Mouse (Mus musculus) left cerebral cortex, postnatal 4 days (tissue): ENCODE measurements at regions not wholly inside any gene's neighbourhood (a gene's known extent, or its start where the extent isn't known, plus 50 kb on each side); places are given as distances from the start of the nearest gene placed in this dataset.
A peak's percentile ranks its signal among the peaks of the same experiment; 100 is the strongest.

ENCODE experiments used
- DNase-seq: peaks from one replicate; pipeline ENCODE4 v3.0.0-alpha.2; 2022
- intact Hi-C: fragments of 180-260 bp; cut with DNase I; formaldehyde crosslinking; loops from one replicate; pipeline ENCODE4 v1.15.1; 2025

DNA sequence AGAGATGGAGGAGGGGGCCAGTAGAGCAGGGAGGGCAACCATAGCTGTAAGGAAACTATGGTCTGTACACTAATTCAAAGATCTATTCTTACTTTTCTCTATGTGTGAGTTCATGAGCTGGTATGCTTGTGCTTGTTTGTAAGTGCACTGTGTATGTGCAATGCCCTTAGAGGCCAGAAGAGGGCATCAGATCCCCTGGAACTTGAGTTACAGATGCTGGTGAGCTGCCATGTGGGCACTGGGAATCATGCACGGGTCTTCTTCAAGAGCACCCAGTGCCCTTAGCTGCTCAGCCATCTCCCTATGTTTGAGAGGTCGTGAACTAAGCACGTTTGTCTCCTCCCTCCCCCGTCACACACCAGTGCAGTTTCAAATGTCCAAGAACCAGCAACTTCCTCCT, 68.9 kb downstream of the Tbx3 start:
- no peak for DNase-seq
- intact Hi-C loops = no loop called here

- intact Hi-C loops = loop anchor here (5.0 kb wide), 1 partner anchor 351 kb away; no protein-coding TSS in a partner anchor
- DNase-seq = peak; percentile 60
Observed at GRCm38 (mm10) chr5:119741116-119741515, 70.6 kb downstream of the Tbx3 start.

- intact Hi-C loops = loop anchor here (5.0 kb wide), 1 partner anchor 349 kb away; no protein-coding TSS in a partner anchor
- DNase-seq = no peak
Observed at GRCm38 (mm10) chr5:119743733-119744132, 73.3 kb downstream of the Tbx3 start.

GRCm38 (mm10) chr5:119747038-119747437, 76.6 kb downstream of the Tbx3 start:
- no peak for DNase-seq
- intact Hi-C loops = no loop called here

DNA sequence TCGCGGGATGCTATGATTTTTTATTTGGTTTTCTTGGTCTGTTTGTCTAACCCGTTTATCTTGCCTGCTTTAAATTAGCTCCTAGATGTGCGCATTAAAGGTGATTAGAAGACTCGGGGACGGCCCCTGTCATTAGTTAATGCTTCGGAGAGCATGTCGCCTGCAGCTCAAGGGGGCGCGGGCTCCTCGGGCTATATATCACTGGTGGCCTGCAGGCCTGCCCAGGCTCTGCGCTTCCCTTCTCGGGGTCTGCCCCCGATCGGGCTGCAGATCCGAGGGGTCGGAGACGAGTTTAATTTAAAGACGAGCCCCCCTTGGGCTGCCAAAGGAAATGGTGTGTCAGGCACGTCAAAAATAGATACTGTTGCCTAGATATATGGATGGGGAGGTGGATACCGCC, 78.2 kb downstream of the Tbx3 start:
- no peak for DNase-seq
- intact Hi-C loops = no loop called here

DNA sequence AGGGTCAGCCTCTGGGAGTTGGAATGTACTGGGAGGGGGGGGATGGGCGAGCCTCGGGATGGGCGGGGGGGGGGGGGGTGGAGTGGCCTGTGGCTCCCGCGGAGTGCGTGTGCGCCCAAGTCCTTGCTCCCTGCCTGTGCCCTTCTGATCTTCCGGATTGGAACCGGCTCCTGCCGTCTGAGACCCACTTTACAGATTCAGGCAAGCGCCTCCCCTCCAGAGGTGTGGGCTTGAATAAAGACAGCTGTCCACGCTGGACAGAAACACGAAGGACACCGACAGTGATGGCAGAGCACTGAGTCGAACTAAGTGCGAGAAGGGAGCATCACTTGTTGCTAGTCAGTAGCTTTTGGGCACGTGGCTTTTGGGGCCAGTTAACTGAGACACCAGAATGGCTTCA, 78.7 kb downstream of the Tbx3 start:
- intact Hi-C loops = no loop called here
- no peak for DNase-seq

GRCm38 (mm10) chr5:119755782-119756181, 76.7 kb upstream of the Tbx5 start:
- intact Hi-C loops = no loop called here
- DNase-seq = no peak

- intact Hi-C loops = no loop called here
- no peak for DNase-seq
Observed at GRCm38 (mm10) chr5:119758880-119759279, 73.6 kb upstream of the Tbx5 start.

DNA sequence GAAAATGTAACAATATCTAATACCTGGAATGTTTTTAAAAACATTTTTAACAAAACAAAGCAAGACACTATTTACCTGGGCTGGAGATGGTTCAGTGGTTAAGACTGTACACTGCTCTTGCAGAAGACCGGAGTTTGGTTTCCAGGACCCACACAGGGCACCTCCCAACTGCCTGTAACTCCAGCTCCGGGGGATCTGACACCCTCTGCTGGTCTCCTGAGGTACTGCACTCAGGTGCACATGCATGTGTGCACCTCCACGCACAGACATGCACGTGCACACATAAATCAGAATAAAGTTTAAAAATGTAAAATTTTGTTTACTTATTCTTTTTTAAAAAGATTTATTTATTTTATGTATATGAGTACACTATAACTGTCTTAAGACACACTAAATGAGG, 70.4 kb upstream of the Tbx5 start:
- intact Hi-C loops = no loop called here
- DNase-seq = no peak

DNA sequence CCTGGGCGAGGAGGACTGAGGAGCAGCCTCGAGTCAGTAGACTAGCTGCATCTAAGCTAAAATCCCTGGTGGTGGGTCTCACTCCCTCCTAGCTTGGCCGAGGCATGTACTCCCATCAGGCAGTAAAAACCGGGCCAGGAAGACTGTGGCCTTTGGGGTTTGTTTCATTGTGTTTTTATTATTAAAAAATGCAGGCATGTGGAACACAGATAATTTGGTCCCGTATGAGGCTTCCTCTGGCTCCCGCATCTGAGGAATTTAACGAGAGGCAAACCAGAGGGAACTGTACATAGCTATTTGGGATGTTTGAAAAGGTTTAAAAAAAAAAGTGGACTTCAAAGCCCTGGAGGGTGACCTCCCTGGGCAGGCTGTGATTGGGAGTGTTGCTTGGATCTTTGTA, 69.1 kb upstream of the Tbx5 start:
- no peak for DNase-seq
- intact Hi-C loops = no loop called here

DNA sequence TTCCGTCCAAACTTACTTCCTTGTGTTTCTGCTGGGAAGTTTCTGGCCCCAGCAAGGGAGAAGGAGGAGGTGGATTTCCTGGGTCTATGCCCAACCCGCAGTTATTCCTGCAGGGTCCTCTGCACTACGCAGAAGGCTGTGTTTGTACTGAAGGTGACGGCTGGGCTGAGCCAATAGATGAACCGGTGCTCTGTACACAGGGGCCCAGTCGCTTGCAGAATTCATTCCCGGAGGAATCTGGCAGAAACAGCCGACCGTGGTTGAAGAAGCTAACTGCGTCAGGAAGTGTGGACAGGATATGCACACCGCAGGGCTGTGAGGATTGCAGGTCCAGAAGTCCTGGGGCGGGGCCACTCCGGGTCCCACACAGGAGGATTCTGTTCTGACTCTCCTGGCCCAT, 66.1 kb upstream of the Tbx5 start:
- intact Hi-C loops = no loop called here

GRCm38 (mm10) chr5:119770951-119771350, 61.5 kb upstream of the Tbx5 start:
- intact Hi-C loops = no loop called here
- DNase-seq = no peak

More for the DNA sequence above, 66.1 kb upstream of the Tbx5 start:
- DNase-seq = no peak

- no peak for DNase-seq
- intact Hi-C loops = no loop called here
Observed at GRCm38 (mm10) chr5:119776106-119776887, 56.2 kb upstream of the Tbx5 start.

- DNase-seq = no peak
- intact Hi-C loops = loop anchor here (2.0 kb wide), 1 partner anchor 313 kb away; no protein-coding TSS in a partner anchor
Observed at GRCm38 (mm10) chr5:119777836-119778235, 54.6 kb upstream of the Tbx5 start.

- DNase-seq = no peak
- intact Hi-C loops = no loop called here
Observed at GRCm38 (mm10) chr5:119781375-119781774, 51.1 kb upstream of the Tbx5 start.
